Mouse (Mus musculus) ES-Bruce4 (cell line): ENCODE measurements at regions not wholly inside any gene's neighbourhood (a gene's known extent, or its start where the extent isn't known, plus 50 kb on each side); places are given as distances from the start of the nearest gene placed in this dataset.

ENCODE experiments used
- CTCF ChIP-seq: IDR thresholded peaks from one replicate; pipeline ENCODE4 v1.8.1; 2011; ENCODE audit warnings: low read depth, low read length
- EP300 ChIP-seq: IDR thresholded peaks from 2 replicates; pipeline ENCODE4 v1.6.1; 2011; ENCODE audit warnings: low read depth, low read length; ENCODE audit not compliant: insufficient read depth
- POLR2A ChIP-seq: IDR thresholded peaks from one replicate; pipeline ENCODE4 v1.8.1; 2011; ENCODE audit warnings: low read length; ENCODE audit not compliant: insufficient read depth

DNA sequence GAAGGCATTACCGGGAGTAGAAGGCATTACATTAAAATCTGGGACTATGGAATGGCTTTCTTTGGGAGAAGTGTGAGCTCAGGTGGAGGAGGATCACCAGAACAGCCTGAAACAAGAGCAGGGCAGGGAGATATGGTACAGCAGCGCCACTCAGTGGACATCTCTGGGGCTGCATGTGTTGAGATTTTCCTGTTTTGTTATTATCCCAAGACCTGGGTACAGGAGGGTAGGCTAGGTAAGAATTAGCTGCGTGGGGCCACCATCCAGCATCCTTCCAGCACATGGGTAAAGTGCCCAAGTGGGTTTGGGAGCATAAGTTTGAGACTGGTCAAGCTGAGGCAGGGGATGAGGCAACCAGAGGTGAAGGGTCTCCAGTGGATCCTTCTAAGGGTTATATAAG is 59.4 kb upstream of the Iqsec3 start:
- TF ChIP-seq POLR2A = no peak
- TF ChIP-seq CTCF = peak; percentile 92
- no peak for TF ChIP-seq EP300
